Mouse (Mus musculus) C3H10T1/2 (cell line): Measurements from ENCODE around the gene Car6. TPM values are rescaled to one million over a fixed set of nuclear protein-coding genes. Genes with fewer than 3 reads are reported as not detected.

Experiments
- polyA plus RNA-seq, 2 experiments: library from polyadenylated mRNA; unstranded; fragments of >200 nt; fragmentation: generic; extraction: Trizol; gene quantifications; one replicate each; pipeline ENCODE4 v1.2.1; 2012; ENCODE audit warnings: missing spikeins in 2 of 2

Gene Car6
- polyA plus RNA-seq, result under 1 TPM; 0.01 to 0.05 TPM

GRCm38 (mm10) chr4:150201232-150201631 is at the start of gene Car6:
TSS of gene Car6 (minus strand) at chr4:150201332.

GRCm38 (mm10) chr4:150236521-150237481 is 35.7 kb upstream of the Car6 start, which contains the start of gene Eno1:
TSS of gene Eno1 (plus strand) at chr4:150236721.

Other genes starting within 250 kb of the Car6 start
- 10 to 100 TPM in 1 of 2 experiments, 1 to 10 TPM in 1; 2.7 to 13.6 TPM for gene Spsb1, start 246.3 kb downstream of the Car6 start, polyA plus RNA-seq
- gene H6pd, start 192.3 kb downstream of the Car6 start, polyA plus RNA-seq, result 10 to 100 TPM in 1 of 2 experiments, 1 to 10 TPM in 1; 6.4 to 24.2 TPM
- gene Gpr157, start 114.0 kb downstream of the Car6 start, polyA plus RNA-seq, result under 1 TPM; 0.15 to 0.71 TPM
- gene Slc2a5, start 82.0 kb downstream of the Car6 start, polyA plus RNA-seq, result under 1 TPM; 0.01 to 0.05 TPM
- gene Slc2a7, start 52.4 kb downstream of the Car6 start, polyA plus RNA-seq, result under 1 TPM in 1 of 2 experiments, not detected in 1; 0.05 TPM
- gene Eno1, start 35.4 kb upstream of the Car6 start, polyA plus RNA-seq, result 1,000 to 10,000 TPM in 1 of 2 experiments, 100 to 1,000 TPM in 1; 443 to 2,128 TPM
- gene Rere, start 80.3 kb upstream of the Car6 start, polyA plus RNA-seq, result 10 to 100 TPM in 1 of 2 experiments, 1 to 10 TPM in 1; 7.0 to 34.4 TPM